Mouse (Mus musculus) inflammation-experienced regulatory T-cells, adult 6 months (primary cell): Measurements from ENCODE around the gene Zc3h7b. TPM values are rescaled to one million over a fixed set of nuclear protein-coding genes. Genes with fewer than 3 reads are reported as not detected.
"Not testable (repeated sequence)": the region's sequence is repeated elsewhere in the genome, so short reads cannot be mapped to it uniquely, and the experiment has no call there.

Experiments
- ATAC-seq: one replicate; pipeline ENCODE4 v1.8.0; 2017
- polyA plus RNA-seq, 3 experiments: library from polyadenylated mRNA; unstranded; fragments of 100-300 nt; shearing (Covaris generic); gene quantifications; one replicate each; pipeline ENCODE4 v1.2.1; 2017

Zc3h7b gene
- polyA plus RNA-seq = 1 to 10 TPM; 4.3 to 8.1 (median 5.7) TPM

DNA sequence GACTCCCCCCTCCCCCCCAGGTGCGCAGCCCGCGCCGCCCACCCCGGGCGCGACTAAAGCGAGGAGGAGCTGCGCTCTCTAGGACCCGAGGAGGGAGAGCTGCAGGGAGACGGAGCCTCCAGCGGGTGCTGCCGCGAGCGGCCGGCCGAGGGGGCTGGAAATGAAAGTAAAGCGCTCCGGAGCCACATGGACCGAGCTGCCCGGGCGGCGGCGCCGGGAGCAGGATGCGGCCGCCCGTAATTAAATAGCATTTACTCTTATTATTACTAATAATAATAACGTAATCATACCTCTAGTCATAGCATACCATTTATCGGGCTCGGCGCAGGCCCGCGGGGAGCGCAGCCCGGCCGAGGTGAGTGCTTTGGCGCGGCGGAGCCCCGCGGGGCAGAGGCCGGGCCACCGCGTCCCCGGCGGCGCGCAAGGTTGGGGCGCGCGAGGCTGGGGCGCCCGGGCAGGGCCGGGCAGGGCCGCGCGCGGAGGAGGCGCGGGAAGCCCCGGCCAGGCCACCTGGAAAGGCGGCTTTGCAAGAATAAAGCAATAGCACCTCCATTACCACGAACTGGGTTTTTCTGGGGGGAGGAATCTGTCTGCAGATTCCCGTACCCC is at the start of gene Zc3h7b, which contains the start of gene Rangap1:
TSS of gene Zc3h7b (plus strand) at position 66 of the 609 bp plus-strand sequence.
TSS of gene Rangap1 (minus strand) at position 539 of the 609 bp plus-strand sequence.
- ATAC-seq = peak; percentile 47

DNA sequence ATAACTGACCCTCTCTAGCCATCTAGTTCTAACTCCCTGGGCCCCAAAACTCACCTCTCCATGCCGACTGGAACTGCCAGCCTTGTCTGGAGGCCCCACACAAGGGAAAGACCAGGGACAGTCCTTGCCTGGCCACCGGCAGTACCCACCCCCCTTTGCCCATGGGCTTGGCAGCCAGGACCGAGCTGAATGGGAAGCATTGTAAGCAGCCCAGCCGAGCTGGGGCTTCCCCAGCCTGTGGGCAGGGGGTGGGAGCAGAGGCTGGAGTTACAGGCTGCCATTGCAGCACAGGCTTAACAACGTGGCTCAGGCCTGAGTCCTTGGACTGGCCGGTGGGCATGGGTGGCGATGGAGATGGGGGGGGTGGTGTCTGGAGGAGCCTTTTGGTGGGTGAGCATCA is 47.7 kb upstream of the Zc3h7b start, which contains the start of gene Chadl:
TSS of gene Chadl (minus strand) at position 113 of the 400 bp plus-strand sequence.
- ATAC-seq = no peak

DNA sequence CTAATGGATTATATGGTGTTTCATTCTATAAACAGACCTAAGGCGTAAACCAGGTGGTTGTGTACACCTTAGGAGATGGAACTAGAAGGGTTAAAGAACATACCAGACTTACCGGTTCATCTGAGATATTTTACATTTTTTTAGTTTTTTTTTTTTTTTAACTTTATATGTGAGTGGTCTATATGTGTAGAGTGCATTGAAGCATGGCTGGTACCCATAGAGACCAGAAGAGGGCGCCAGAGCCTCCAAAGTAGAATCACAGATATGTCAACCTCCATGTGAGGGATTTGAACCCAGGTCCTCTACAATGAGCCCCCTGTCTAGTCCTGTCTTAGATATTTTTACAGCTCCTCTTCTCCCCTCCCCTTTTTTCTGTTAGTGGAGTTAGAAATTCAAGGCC is 47.0 kb upstream of the Zc3h7b start:
- peak; percentile 37 for ATAC-seq

DNA sequence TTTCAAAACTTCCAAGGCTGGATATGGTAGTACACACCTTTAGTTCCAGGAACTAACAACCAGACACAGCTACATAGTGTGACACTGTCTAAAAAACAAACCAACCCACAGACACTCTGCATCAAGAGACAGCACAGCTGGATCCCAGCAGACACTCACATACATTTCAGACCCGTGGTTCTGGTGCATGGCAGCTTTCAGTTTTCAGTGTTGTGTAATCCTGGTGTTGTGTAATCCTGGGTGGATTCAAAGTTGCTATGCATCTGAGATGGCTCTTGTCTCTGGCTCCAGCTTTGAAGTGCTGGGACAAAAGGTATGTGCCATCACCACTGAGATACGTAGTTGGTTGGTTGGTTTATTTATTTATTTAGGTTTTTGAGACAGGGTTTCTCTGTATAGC is 46.3 kb upstream of the Zc3h7b start:
- ATAC-seq = no peak

DNA sequence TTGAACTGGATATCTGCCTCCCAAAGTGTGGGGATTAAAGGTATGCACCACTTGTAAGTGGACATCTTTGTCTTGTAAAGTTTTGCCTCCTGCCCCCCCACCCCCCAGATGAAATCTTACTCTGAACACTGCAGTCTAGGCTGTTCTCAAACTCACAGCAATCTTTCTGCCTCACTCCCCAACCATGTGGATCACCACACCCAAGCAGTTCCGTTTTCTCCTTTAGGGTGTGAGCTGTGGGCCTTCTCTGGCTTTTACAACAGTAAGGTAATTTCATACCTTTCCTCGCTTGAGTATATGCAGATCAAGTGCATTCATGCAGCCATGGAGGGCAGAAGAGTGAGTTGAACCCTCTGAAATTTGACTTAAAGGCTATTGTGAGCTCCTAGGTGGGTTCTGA is 44.7 kb upstream of the Zc3h7b start:
- no peak for ATAC-seq

DNA sequence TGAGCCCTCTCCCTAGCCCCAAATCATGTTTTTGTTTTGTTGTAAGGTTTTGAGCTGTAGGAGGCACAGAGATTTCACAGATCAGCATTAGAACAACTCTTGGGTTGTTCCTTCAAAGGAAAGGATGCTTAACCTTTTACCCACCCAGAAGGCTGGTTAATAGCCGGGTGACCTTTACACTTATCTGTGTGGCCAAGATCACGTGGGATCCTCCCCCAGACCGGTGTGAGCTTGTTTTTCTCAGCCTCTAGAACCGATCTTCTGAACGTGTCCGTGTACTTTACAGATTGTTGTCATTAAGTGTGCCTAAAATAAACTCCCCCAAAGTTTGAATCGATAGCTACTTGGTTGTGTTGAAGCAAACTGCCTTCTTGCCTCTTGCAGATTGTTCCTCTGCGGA is 44.3 kb upstream of the Zc3h7b start:
- ATAC-seq = no peak

DNA sequence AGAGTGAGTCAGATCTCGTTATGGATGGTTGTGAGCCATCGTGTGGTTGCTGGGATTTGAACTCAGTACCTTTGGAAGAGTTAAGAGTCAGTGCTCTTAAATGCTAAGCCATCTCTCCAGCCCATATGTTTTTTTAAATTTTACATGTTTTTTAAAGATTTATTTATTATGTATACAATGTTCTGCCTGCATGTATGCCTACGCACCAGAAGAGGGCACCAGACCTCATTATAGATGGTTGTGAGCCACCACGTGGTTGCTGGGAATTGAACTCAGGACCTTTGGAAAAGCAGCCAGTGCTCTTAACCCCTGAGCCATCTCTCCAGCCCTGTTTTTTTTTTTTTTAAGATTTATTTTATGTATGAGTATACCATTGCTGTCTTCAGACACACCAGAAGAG is 43.5 kb upstream of the Zc3h7b start:
- ATAC-seq = not testable (repeated sequence)

DNA sequence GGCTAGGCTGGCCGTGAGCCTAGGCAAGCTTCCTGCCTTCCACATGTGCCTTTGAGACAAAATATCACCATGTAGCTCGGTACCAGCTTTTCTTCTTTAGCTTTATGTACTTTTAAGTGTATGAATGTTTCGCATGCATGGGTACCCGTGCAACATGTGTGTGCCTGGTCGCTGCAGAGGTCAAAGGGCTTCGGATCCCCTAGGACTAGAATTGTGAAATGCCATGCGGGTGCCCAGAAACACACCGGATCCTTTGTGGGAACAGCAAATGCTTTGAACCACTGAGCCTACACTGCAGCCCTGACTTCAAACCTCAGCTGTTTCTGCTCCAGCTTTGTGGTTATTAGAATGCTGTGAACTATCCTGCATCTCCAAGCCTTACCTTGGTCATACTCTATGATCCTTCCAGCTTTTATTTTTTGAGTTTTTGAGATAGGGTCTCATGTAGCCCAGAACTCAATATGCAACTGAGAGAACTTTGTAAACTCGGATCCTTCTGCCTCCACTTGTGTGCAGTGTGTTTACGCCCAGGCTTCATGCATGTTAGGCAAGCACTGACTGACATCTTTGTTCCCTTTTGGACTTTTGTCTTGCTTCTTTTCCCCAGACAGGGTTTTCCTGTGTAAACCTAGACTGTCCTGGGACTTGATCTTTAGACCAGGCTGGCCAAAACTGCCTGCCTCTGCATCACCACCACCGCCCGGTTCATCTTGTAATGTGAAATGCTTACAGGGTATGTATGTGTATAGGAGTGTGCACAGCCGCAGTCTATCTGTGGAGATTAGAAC is 42.4 kb upstream of the Zc3h7b start:
- no peak for ATAC-seq

DNA sequence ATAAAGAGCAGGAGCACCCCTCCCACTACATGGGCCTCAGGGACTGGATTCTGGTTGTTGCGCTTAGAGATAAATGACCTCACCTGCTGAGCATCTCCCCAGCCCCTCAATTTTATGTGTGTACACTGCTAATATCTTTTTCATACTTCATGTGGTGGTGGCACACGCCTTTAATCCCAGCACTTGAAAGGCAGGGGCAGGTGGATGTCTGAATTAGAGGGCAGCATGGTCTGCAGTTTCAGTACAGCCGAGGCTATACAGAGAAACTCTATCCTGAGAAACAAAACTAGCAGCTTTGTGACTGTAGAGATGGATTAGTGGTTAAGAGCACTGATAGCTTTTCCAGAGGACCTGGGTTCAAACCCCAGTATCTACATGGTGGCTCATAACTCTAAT is 41.8 kb upstream of the Zc3h7b start:
- ATAC-seq = no peak

DNA sequence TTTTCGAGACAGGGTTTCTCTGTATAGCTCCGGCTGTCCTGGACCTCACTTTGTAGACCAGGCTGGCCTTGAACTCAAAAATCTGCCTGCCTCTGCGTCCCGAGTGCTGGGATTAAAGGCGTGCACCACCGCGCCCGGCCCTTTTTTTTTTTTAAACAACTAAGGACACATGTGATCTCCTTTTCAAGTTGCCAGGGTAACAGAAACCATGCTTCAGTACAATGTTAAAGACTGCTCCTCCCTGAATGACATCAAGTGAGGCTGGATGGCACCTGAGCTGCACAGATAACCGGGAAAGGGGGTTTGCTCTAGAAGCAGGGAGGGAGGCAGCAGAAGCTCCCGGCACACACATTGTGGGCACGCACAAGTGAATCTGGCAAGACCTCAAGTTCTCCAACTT is 35.9 kb upstream of the Zc3h7b start:
- ATAC-seq = no peak

DNA sequence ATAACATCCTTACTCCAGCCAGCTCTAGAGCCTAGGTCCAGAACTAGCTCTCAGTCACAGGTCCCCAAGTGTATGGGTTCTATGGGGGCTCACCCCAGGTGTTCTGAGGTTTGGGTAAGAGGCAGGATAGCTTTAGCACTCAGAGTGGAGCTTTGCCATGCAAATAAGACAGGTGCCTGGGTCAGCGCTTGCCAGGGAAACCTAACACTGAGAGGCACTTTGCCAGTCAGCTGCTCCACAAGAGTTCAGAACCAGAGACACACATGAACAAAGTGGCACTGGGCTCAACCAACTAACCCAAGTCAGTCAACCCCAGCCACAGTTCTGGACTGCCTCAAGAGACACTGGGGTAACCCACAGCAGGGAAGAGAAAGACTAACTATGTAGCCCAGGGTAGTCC is 35.2 kb upstream of the Zc3h7b start:
- ATAC-seq = no peak

DNA sequence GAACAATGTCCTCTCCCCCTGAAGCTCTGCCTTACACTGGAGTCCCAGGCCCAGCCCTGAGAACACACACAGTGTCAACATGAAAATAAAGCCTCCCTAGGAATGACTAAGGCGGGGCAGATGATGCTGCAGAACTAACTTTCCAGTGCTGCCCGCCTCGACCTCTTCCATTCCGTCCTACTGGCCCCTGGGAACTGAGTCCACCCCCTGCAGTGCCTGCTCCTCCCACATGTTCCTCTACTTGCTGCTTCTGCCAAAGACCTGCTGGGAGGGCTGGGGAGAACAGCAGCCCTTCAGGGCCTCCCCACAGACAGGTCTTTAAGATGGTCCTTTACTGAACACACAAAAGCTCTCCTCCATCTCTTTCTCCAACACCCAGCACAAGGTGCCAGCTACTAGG is 34.1 kb upstream of the Zc3h7b start:
- no peak for ATAC-seq

DNA sequence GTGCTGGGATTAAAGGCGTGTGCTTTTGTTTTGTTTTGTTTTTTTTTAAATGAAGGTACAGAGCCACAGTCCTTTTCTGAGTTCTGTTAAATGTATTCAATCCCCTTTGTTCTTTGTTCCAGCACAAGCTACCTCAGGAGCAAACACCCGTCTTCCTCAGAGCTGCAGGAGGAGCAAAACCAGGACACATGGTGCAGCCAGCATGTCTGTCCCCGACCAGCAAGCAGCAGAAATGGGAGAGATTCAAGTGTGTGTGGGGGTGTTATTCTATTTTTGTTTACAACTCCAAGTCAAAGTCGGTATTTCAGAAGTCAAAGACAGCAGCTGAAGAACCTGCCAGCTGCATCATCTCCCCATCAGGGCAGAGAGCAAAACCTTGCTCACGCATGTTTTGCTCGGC is 31.1 kb upstream of the Zc3h7b start:
- no peak for ATAC-seq

DNA sequence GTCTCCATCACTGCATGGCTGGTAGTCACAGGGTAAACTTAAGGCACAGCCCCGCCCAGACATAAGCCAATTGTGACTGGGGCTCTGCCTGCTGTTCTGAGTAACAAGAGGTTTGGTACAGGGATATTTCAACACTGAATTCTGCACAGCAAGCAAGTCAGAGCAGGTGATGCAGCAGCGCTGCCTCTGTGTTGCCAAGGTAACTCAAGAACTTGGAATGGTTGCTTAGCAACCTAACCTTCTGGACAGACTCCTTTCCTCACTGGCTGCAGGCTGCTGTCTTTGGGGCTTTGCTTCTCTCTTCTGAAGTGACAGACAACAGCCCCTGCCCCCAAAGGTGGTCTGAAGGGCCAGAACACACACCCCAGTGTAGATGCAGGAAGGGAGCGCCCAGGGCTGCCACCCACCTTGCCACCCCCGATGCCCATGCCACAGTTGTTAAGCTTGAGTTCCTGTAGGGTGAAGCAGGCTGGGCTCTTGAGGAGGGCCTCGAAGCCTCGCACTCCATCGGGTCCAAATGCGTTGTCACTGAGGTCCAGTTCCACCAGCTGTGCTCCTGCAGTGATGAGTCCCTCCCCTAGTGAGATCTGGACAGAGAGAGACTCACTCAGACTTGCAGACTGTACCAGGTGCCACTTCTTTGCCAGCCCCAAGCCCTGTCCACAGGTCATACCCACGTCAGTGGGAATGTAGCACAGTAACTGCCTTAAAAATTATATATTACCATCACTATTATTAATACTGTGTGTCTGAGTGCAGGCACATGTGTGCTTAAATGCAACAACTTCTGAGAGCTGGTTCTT is 26.3 kb upstream of the Zc3h7b start:
- ATAC-seq = no peak

DNA sequence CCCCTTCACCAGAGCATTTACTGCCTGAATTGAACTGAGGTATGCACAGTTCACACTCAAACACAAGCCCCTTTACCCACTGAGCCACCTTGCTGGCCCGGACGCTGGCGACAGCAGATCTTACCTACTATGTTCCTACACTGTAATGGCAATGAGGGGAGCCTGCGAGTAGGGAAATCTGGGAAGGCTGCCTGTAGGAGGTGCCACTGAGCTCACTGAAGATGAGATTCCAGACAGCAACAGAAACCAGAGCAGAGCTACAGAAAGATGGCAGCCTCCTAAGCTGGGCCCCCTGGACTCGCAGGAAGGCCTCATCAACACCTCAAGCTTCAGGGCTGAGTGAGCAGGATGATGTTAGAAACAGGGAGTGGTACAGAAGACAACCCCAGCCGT is 25.7 kb upstream of the Zc3h7b start:
- no peak for ATAC-seq

DNA sequence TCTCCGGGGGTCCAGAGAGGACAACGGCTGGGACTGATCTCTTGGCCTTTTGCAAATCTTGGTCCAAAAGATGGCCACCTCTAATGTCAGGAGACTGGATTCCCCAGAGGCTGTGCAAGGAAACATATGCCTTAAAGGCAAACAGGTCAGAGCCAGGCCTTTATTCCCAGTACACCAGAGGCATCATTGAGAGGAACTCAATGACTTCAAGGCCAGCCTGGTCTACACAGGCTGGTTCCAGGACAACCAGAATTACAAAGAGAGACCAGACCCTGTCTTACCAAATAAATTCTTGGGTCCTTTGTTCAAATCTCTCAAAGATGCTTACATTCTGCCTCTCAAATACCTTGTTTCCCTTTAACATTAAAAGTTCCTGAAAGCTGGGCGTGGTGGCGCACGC is 22.5 kb upstream of the Zc3h7b start:
- no peak for ATAC-seq

DNA sequence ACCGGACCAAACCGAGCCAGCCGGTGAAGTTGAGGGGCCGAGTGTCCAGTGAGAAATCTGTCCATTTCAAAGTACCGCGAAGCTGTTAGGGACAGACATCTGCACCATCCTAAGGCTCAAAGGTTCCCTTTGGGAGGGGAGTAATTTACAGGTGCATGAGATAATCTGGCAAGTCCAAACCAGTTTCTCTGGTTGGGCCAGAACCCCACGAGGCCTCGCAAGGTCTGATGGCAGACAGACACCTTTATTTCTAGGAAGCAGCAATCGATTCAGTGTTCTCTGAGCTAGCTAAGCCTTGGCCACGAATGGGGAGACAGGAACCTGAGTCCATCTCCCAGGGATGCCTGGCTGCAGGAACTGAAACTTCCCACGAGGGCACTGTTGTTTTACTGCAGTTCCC is 21.2 kb upstream of the Zc3h7b start:
- ATAC-seq = no peak

DNA sequence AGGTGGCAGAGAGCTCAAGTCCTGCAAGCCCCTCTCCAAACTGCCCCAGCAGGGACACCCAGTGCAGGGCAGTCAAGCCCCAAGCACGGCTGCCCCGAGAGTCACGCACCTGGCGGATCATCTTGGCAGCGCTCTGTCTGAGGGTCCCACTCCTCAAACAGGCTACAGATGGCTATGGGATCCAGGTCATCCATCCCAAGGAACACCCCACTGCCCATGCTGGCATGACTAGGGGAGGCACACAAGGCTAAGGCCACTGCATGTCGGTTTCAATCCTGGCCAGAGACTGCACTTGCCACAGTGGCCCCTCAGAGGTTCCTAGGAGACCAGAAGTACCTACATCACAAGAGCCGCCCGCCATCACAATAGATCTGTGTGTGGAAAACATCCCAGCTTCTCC is 18.9 kb upstream of the Zc3h7b start:
- no peak for ATAC-seq

DNA sequence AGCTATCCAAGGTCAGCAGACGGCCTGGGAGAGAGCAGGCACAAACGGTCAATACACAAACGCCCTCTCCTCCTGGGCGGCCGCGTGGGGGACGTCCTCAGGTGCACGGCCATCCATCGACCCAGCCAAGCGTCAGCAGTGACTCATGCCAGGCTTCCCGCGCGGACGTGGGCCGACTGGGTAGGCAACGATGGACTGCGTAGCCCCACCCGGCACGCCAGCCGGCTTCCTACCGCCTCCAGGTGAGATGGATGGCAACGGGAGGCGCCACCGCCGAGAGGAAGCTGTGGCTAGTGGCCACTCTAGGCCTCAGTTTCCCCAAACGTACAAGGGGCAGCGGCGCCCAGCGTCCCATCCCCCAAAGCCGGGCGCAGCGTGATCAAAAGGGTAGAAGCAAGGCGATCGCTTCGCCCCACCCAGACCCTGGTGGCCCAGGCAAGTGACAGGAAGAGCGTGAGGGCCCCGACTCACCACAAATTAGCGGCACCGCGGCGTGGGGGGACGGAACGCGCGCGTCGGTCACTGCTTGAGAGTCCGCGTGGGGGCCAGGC is 15.5 kb upstream of the Zc3h7b start:
- ATAC-seq = peak; percentile 16

DNA sequence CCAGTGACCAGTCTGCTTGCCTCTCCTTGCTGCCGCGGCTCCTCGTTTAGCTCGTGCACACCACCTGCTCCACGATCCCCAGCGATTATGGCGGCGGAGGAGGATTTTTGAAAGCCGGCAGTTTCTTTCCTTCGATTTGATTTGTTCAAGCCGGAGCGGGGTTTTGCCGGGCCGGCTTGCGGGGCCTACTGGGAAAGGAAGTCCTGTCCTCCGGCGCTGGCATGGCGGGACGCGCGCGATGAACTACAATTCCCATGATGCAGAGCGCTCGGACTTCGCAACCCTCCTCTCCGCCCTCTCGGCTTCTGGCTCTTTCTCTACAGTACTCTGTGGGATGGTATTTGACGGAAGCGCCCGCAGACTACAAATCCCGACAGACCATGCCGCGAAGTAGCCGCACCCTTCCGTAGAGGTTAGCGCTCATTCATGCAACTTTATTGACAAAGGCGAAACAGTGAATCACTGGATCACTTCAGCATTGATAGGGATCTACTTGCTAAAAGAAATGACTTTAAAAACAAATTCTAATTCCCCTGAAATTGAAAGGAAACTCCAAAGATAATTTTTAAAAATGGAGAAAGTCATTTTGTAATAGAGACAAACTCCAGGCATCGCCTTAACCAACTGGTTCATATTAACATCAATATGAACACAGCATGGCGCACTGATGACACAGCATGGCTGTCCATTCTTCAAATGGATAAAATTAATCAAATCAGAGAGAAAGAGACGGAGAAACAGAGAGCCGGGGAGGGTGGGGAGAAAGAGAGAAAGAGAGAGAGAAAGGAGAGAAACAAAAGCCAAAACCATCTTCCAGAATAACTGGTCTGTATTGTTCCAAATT is 14.8 kb upstream of the Zc3h7b start:
- peak; percentile 99 for ATAC-seq

DNA sequence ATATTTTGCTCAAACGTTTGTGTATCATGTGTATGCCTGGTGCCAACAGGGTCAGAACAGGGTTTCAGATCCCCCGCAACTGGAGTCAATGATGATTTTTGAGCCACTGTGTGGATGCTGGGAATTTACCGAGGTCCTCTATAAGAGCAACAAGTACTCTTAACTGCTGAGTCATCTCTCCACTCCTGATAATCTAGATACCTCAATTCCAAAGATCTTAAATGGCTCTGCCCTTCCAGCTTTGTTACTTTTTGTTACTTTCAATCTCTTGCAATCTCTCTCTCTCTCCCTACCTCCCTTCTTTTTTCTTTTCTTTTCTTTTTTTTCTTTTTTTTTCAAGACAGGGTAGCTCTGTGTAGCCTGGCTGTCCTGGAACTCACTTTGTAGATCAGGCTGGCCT is 9.8 kb upstream of the Zc3h7b start:
- ATAC-seq = no peak

DNA sequence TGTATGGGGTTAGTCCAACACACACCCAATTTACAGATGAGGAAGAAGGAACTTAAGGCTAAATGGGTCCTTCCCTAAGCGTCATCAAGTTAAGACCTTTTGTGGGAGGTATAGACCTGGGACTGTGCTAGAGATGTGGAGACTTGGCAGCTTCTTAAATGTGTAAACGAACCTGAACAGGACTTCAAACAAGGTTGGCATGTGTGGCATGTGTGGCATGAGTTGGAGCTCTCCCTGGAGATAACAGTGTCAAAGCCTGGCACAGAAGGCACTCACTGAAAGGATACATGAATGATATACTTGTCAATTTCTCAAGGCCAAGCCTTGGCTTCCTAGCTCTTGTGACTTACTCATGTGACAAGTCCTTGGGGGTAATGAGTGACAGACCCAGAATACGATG is 5.6 kb upstream of the Zc3h7b start:
- ATAC-seq = no peak
